ENCODE assay signal across 8 mouse cellular contexts in the genomic region with DNA sequence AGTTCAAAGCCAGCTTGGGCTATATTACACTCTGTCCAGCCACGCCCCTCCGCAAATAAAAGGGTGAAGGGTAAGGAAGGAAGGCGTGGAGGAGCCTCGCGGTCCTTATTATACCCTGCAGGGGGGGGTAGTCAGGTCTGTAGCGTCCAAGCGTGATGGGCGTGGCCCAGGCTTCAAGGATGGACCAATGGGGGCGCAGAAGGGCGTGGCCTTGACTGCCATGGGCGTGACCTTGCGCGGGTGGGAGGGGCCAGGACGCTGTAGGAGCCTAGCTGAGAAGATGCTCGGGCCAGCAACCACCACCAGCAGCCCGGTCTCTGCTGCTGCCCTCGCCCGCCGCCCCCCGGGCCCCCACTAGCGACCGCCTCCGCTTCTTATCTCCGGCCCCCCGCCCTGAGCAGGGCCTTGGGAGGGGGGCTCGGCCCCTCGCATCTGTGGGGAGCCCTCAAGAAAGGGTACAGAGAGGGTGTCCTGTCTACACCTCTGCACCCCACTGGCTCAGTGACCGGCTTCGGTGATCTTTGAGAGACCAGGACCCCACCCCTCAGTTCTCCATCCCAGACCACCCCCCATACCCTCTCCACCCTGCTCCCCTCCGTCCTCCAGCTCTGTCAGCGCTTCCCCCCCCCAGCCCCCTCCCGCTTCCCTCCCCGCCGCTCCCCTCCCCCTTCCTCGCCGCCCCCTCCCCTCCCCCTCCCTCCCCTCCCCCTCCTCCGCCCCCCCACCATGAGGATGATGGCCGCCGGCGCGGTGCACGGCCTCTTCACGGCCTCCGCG. TPM values are rescaled to one million over a fixed set of nuclear protein-coding genes. Genes with fewer than 3 reads are reported as not detected.
DNase-seq lines count a peak whose midpoint lies in the region; ATAC-seq and TF ChIP-seq lines count a peak whose summit lies in the region.

A gene (plus strand): TSS at position 727 of the 777 bp plus-strand sequence.

- DNase-seq in urinary bladder, postnatal 10 days (ENCODE audit: low spot score), result peak; percentile 36
- DNase-seq in urinary bladder, adult 2 months (ENCODE audit: low spot score), result no peak
- peak; percentile 89 for DNase-seq in heart, adult 8-10 months (ENCODE audit: low spot score)
- peak; percentile 92 for DNase-seq in kidney, adult 2 months
- peak; percentile 86 for DNase-seq in limb, embryonic 11.5 days (ENCODE audit: low spot score)
- DNase-seq in skeletal muscle tissue, adult 2 months (ENCODE audit: low read depth, low spot score), result peak; percentile 51

- H3K27me3 ChIP-seq in embryonic facial prominence, embryonic 13.5 days, result peaks cover 81% of the 10 kb centered on the region
- H3K27me3 ChIP-seq in kidney, adult 2 months (replicated peaks; ENCODE audit: control insufficient read depth, insufficient read depth, low read length), result peaks cover 4% of the 10 kb centered on the region; the same call in 1 of the 2 replicates
- peaks cover 51% of the 10 kb centered on the region for H3K27me3 ChIP-seq in limb, embryonic 11.5 days (ENCODE audit: control insufficient read depth, insufficient read depth, low read length)
- H3K27me3 ChIP-seq in midbrain, embryonic 13.5 days, result no peaks in the 10 kb centered on the region

- TF ChIP-seq CTCF in kidney, adult 2 months (conservative IDR thresholded peaks at IDR 0.05; ENCODE audit: insufficient read depth, insufficient read length, low read depth, low read length), result 0 out of 2 replicates have a peak, but pooled peaks have one; percentile 3

- peak within 1 kb of the TSS; percentile 54 for H3K4me3 ChIP-seq in embryonic facial prominence, embryonic 13.5 days
- H3K4me3 ChIP-seq in kidney, adult 2 months (ENCODE audit: insufficient read depth, low read depth, low read length), result peak within 1 kb of the TSS; percentile 57
- H3K4me3 ChIP-seq in limb, embryonic 11.5 days (ENCODE audit: low read depth, low read length), result peak within 1 kb of the TSS; percentile 44
- peak within 1 kb of the TSS; percentile 95 for H3K4me3 ChIP-seq in midbrain, embryonic 13.5 days (replicated peaks)

- ATAC-seq in embryonic facial prominence, embryonic 13.5 days (ENCODE audit: insufficient number of reproducible peaks, insufficient read depth, low FRiP score, low TSS enrichment, low read depth), result peak; percentile 77
- peak; percentile 77 for ATAC-seq in limb, embryonic 11.5 days (ENCODE audit: insufficient number of reproducible peaks, low FRiP score, low TSS enrichment, low read depth)
- ATAC-seq in midbrain, embryonic 13.5 days, result peak; percentile 77

- H3K36me3 ChIP-seq in embryonic facial prominence, embryonic 13.5 days, result no peaks in the 10 kb centered on the region
- no peaks in the 10 kb centered on the region for H3K36me3 ChIP-seq in kidney, adult 2 months (ENCODE audit: control insufficient read depth, insufficient read depth, low read length)
- H3K36me3 ChIP-seq in limb, embryonic 11.5 days (ENCODE audit: control insufficient read depth, insufficient read depth, low read length), result no peaks in the 10 kb centered on the region
- no peaks in the 10 kb centered on the region for H3K36me3 ChIP-seq in midbrain, embryonic 13.5 days

- no peak for TF ChIP-seq POLR2A in kidney, adult 2 months (IDR thresholded peaks at IDR 0.05; ENCODE audit: low read depth, low read length)

- H3K4me1 ChIP-seq in embryonic facial prominence, embryonic 13.5 days, result peaks cover 18% of the 10 kb centered on the region
- no peaks in the 10 kb centered on the region for H3K4me1 ChIP-seq in kidney, adult 2 months (ENCODE audit: control insufficient read depth, insufficient read depth, low read length)
- peaks cover 4% of the 10 kb centered on the region; the same call in 1 of the 2 replicates for H3K4me1 ChIP-seq in limb, embryonic 11.5 days (ENCODE audit: control insufficient read depth, insufficient read depth, low read length)
- H3K4me1 ChIP-seq in midbrain, embryonic 13.5 days (replicated peaks), result peaks cover 84% of the 10 kb centered on the region

- H3K27ac ChIP-seq in embryonic facial prominence, embryonic 13.5 days, result peak within 1 kb of the TSS; percentile 44; the same call in 1 of the 2 replicates
- peak within 1 kb of the TSS; percentile 43 for H3K27ac ChIP-seq in kidney, adult 2 months (ENCODE audit: insufficient read depth, low read depth, low read length)
- H3K27ac ChIP-seq in limb, embryonic 11.5 days (replicated peaks; ENCODE audit: low read depth, low read length), result no peak within 1 kb of the TSS
- peak within 1 kb of the TSS; percentile 98 for H3K27ac ChIP-seq in midbrain, embryonic 13.5 days

- peak within 1 kb of the TSS; percentile 93 for H3K4me2 ChIP-seq in embryonic facial prominence, embryonic 13.5 days
- H3K4me2 ChIP-seq in limb, embryonic 11.5 days (ENCODE audit: low read depth, severe bottlenecking), result peak within 1 kb of the TSS; percentile 92
- peak within 1 kb of the TSS; percentile 83 for H3K4me2 ChIP-seq in midbrain, embryonic 13.5 days (replicated peaks)

- WGBS in embryonic facial prominence, embryonic 13.5 days, result under 1% methylated on average over 30 of the region's 45 CpGs
- WGBS in kidney, adult 2 months, result 3% methylated on average over 31 of the region's 45 CpGs
- WGBS in limb, embryonic 11.5 days, result under 1% methylated on average over 28 of the region's 45 CpGs
- WGBS in midbrain, embryonic 13.5 days, result 0% methylated on average over 24 of the region's 45 CpGs

- H3K9me3 ChIP-seq in embryonic facial prominence, embryonic 13.5 days, result no peaks in the 10 kb centered on the region
- no peaks in the 10 kb centered on the region for H3K9me3 ChIP-seq in limb, embryonic 11.5 days (ENCODE audit: control insufficient read depth, low read length)
- no peaks in the 10 kb centered on the region for H3K9me3 ChIP-seq in midbrain, embryonic 13.5 days

- peak within 1 kb of the TSS; percentile 70 for H3K9ac ChIP-seq in embryonic facial prominence, embryonic 13.5 days
- H3K9ac ChIP-seq in limb, embryonic 11.5 days (ENCODE audit: low read length), result peak within 1 kb of the TSS; percentile 72
- H3K9ac ChIP-seq in midbrain, embryonic 13.5 days (replicated peaks), result peak within 1 kb of the TSS; percentile 98

RNA-seq across cellular contexts. Expression of the gene that starts here (rescaled TPM):
- polyA plus RNA-seq in urinary bladder, adult 2 months (2012; rRNA removed), result 0.48 and 1.0 TPM in 2 replicates
- polyA plus RNA-seq in embryonic facial prominence, embryonic 13.5 days (2015; fragmentation: Nextera tagmentation; extraction: Ambion mirVana), result 0.62 and 0.65 TPM in 2 replicates
- 1 to 10 TPM; 3.2 to 5.5 (median 5.1) TPM for total RNA-seq in heart, adult 8-10 months (2022)
- 0.80 and 1.1 TPM in 2 replicates for polyA plus RNA-seq in kidney, adult 2 months (2012; rRNA removed)
- polyA plus RNA-seq in limb, embryonic 11.5 days (2014; fragmentation: Nextera tagmentation; extraction: Ambion mirVana), result 0.29 and 0.33 TPM in 2 replicates
- polyA plus RNA-seq in midbrain, embryonic 13.5 days (2015; fragmentation: Nextera tagmentation; extraction: Ambion mirVana), result 16.5 and 18.6 TPM in 2 replicates

Comparison
In these comparisons a context has a peak if more than half of its experiments do, and no peak if none do; other contexts are left out.
1. Peak in ATAC-seq, H3K4me3 ChIP-seq, H3K27ac ChIP-seq, H3K9ac ChIP-seq and H3K4me2 ChIP-seq in embryonic facial prominence, embryonic 13.5 days; RNA of the gene not detected or under 1 TPM.
2. Peak in DNase-seq, ATAC-seq, H3K4me3 ChIP-seq, H3K9ac ChIP-seq and H3K4me2 ChIP-seq in limb, embryonic 11.5 days; RNA of the gene not detected or under 1 TPM.
3. H3K4me3 ChIP-seq: peak in every context shown above with its lines; median percentile 95 in midbrain, embryonic 13.5 days; 57 in kidney, adult 2 months; 54 in embryonic facial prominence, embryonic 13.5 days; 44 in limb, embryonic 11.5 days.